Mouse (Mus musculus) cortical plate, adult 2 months (tissue): ENCODE results near the gene Etv3.

Experiments
- CTCF ChIP-seq: fragments of 200-500 bp; IDR thresholded peaks from 2 replicates; pipeline ENCODE4 v1.5.1; 2011; ENCODE audit warnings: mild to moderate bottlenecking, control low read depth, low read length; ENCODE audit not compliant: insufficient read depth; ENCODE audit errors: extremely low read depth
- POLR2A ChIP-seq: fragments of 200-500 bp; IDR thresholded peaks from 2 replicates; pipeline ENCODE4 v1.6.1; 2011; ENCODE audit warnings: mild to moderate bottlenecking, low read length, control low read depth; ENCODE audit not compliant: insufficient read depth; ENCODE audit errors: extremely low read depth

DNA sequence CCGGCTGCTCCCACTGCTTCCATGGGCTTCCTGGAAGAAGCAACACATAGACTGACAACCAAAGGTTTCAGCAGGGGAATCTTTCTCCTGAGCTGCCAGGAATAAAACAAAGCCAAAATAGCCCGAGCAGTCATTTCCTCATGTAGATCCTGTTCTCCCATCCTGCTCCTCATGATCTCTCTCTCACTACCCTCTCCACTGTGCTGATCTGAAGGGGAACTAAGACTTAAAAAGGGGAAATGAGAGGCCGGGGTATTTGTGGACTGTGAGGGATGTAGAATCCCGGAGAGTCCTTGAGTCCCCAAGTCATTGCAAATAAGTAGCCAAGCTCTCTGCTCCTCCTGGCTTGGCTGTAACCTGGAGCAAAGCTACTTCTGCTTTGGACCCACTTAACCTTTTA is 4.1 kb upstream of the Etv3 start:
- TF ChIP-seq CTCF (no peak), POLR2A (no peak)
